Mouse (Mus musculus): Measurements from ENCODE around the gene Rtkn.

The Rtkn gene

DNA sequence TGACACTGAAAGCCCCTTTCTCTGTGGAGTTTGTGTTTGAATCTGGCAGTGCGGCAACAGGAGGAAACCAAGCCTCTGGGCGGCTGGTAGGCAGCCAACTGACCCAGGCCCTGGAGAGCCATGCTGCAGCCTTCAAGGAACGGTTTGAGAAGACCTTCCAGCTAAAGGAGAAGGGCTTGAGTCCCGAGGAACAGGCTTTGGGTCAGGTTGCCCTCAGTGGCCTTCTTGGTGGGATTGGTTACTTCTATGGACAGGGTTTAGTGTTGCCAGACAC lies 18.2 kb upstream of the Rtkn start:
- no peak for DNase-seq

DNA sequence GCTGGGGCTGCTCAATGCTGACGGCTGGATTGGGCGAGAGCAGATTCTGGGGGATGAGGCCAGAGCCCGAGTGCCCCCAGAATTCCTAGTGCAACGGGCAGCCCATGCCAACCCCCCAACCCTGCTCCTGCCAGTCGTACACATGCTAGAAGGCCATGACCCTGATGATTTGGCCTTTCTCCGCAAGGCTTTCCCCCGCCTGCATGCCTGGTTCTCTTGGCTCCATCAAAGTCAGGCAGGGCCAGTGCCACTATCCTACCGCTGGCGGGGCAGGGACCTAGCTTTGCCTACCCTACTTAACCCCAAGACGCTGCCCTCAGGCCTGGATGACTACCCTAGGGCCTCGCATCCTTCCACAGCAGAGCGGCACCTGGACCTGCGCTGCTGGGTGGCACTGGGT lies 17.6 kb upstream of the Rtkn start:
- DNase-seq: no peak

DNA sequence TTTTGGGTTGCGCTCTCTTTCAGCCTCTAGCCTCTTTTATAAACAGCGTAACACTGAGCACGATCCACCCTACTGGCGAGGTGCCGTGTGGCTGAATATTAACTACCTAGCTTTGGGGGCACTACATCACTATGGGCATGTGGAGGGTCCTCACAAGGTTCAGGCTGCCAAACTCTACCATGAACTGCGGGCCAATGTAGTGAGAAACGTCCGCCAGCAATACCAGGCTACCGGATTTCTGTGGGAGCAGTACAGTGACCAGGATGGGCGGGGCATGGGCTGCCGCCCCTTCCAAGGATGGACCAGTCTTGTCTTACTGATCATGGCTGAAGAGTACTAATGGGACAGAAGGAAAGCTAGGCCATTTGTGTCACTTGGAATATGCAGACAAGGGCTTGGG lies 16.9 kb upstream of the Rtkn start:
- no peak for DNase-seq

DNA sequence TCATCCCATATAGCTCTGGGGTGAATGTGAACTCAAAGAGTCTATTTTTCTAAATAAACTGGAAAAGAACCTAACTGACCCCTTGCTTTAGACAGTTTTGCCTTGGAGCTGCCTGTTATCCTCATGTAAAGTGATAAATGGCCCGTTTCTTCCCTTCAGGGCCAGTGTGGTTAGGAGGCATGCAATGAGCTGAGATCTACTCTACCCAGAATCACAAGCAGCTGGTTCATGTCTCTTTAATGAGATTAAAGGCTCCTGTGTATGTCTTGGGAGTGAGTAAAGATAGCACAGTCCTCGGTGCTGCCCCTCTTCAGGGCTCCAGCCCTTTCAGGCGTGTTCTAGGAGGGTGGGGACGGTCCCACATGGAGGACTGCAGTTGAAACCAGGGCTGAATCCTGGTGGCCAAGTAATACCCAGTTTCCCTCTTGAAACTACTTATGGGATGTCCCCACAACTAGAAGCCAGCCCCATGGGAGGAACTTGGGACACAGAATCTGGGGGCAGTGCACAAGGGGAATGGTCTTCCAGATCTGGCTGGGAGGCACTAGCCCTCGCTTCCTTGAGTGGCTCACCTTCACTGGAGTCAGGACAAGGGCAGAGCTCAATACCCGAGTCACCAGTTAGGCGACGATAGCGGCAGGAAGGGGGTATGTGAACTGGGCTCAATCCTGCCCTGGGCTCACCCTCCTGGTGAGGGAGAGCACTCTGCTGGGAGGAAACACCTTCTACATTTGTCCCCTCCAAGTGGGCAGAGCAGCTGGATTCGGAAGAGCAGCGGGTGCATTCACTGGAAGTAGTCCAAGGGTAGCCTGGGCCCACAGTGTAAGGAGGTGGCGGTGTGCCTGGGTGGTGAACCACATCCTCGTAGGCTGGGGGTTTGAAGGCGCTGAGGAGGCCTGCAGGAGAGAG lies 16.2 kb upstream of the Rtkn start:
- no peak for DNase-seq

DNA sequence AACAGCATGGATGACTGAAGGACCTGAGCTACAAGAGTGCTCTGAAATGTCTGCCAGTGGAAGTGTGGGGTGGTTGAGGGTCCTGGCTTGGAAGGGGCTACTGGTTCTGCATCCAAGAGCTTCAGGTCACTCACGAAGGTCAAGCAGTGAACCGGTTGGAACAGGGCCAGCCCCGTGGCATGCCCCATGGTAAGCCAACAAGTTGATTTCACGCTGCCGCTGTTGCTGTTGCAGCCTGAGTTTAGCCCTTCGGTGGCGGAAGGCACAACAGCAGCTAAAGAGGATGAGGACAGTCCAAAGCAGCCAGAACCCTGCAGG lies 15.6 kb upstream of the Rtkn start:
- peak in 1 of 2 experiments; percentile 58 for DNase-seq

DNA sequence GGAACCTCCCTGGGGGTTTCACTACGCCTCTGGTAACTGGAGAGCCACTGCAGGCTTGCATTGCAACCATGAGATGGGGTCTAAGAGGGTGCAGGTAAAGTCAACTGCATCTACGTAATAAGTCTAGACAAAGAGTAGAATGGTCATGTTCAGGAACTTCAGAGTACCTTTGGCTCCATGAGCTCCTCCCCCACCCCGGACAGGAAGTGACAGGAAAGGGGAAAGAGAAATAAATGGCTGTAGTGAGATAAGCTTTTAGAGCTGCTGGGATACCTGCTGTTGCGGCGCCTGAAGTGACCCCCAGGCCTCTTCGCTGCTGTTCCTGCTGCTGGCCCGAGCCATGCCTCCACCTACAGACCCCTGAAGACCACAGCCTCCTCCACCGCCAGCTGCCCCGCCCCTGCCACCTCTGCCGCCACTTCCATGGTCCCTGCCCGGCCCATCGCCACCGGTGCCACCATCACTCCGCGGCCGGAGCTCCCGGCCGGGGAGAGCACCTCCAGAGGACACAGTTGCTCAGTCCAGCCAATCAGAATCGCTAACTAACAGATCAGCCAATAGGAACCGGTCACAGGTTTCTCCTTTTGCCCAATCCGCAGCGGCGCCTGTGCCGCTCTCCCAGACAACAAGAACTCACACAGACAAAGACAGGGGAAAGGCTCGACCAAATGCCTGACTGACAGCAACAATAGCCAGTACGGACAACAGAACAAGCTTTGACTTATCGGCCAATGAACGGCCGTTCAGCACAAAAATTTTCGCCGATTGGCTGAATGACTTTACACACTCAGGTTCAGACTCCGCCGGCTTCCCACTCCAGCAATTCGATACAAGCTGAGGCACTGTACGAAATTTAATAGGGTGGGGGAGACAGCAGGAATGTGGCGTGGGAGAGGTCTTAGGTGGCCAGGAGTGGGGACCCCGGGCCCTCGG lies 14.1 kb upstream of the Rtkn start, which contains the start of gene Wbp1:
Wbp1 (minus strand) TSS at position 630 of the 933 bp plus-strand sequence.
- DNase-seq: peak; percentile 92 to 94

DNA sequence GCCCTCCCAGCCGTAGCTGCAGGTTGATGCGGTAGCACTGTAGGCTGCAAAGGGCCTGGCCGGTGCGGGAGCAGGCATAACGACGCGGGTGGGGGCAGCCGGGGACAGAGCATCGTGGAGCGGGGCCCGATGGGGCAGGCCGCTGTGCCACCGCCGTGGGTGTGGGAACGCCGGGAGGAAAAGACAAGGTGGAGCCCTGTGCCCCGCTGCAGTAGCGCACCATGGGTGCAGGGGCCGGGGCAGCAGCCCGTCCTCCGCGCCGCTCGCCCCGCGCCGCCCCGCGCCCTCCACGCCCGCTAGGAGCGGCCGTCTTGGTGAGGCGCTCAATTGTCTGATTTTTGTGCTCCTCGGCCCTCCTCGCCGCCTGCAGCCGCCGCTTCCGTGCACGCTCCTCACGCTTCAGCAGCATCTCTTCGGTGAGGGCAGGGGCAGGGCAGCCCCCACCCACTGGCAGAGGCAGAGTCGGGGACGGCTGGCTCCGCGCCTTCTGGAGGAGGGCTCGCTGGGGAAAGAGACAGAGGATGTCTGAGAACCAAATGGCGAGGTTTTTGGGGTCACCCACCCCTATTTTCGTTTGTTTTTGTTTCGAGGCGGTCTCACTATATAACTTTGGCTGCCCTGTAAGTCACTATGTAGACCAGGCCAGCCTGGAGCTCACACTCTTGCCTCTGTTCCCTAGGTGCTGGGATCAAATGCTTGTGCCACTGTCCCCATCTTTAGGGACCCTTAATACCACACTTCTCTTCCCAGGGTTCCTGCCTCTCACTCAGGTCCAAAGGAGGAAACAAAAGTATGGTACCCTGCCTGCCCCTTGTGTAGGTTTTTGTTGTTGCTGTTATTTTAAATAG lies 13.2 kb upstream of the Rtkn start:
- peak in 1 of 2 experiments; percentile 66 for DNase-seq

DNA sequence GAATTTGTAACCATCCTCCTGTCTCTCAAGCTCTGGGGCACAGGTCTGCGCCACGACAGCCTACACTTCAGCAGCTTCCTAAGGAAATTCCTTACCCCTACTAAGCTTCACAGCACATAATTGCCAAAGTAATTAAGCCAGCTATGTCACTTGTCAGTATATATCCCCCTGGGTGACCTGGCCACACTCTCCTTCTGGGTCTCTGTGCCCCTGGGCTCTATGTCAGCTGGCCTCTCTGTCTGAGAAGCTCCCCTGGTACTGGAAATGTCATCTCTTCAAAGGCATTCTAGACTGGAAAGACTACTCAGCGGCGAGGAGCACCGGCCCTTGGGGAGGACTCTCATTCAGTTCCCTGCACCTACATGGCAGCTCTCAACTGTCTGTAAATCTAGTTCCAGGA lies 12.3 kb upstream of the Rtkn start:
- no peak for DNase-seq

DNA sequence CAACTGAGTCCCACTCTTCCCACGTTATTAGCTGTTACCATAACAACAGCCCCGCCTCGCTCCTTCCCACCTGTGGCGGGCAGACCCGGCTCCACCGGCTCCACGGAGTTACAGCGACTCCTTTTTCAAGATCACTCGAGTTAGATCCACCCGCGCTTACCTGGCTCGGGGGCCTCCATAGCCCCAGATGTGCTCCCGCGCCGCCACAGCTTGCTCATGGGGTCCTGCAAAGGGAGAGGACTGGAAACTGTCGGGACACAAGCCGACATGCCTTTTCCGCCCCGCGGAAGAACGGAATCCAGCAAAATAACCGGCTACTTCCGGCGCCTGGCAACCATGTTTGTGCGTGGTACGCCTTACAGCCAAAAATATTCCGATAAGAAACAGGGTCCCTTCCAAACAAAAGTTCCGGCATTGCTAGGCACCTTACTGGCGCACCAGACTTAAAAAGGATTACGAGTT lies 10.4 kb upstream of the Rtkn start:
- DNase-seq: peak; percentile 93 to 94

DNA sequence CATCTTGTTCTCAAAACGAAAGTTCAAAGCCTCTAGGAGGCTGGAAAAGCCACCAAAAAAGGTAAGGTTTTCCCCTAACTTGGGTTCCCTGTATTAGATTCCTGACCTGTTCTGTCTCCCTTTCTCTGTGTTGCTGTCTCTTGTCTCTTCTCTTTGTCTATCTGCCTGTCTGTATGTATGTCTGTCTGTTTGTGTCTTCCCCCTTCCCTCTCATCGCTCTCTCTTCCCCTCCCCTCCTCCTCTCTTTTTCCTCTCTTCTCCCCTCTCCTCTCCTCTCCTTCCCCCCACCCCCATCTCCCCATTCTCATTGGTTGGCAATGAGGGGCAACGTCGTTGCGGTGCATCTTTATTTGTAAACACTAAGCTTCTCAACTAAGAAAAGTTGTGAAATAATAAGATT lies 9.9 kb upstream of the Rtkn start, which contains the start of gene Ino80b:
Ino80b (minus strand) TSS at position 101 of the 400 bp plus-strand sequence.
- DNase-seq: no peak

DNA sequence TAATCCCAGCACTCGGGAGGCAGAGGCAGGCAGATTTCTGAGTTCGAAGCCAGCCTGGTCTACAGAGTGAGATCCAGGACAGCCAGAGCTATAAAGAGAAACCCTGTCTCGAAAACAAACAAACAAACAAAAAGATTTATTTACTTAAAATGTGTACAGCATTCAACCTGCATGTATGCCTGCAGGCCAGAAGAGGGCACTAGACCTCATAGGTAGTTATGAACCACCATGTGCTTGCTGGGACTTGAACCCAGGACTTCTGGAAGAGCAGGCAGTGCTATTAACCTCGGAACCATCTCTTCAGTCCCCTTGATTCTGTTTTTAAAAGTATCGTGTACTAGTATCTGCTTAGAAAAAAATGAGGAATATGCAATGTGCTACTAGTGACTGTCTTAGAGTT lies 7.8 kb upstream of the Rtkn start:
- no peak for DNase-seq

DNA sequence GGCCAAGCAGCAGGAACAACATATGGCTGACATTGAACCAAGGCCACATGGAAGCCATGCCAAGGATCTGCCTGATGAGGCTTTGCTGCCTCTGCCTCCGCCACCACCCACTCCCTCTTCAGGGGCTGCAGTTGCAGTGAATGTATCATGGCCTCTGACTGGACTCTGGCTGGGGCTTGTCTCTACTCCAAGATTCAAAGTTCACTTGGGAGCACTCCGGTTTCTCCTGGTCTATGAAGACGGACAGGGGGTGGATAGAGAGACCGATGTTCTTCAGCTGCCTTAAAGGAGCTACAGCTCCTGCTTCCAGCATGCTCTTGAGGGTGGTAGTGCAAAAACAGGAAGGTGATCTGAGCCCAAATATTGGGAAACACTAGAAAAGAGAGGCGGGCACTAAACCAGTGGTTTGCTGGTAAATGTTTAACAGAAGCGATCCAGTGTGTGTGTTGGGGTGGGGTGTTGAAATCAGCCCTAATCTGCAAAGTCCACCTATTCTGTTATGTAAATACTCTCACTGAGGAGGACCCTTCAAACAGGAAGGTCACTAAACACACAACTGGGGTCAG lies 3.7 kb upstream of the Rtkn start:
- peak in 1 of 2 experiments; percentile 31 for DNase-seq

DNA sequence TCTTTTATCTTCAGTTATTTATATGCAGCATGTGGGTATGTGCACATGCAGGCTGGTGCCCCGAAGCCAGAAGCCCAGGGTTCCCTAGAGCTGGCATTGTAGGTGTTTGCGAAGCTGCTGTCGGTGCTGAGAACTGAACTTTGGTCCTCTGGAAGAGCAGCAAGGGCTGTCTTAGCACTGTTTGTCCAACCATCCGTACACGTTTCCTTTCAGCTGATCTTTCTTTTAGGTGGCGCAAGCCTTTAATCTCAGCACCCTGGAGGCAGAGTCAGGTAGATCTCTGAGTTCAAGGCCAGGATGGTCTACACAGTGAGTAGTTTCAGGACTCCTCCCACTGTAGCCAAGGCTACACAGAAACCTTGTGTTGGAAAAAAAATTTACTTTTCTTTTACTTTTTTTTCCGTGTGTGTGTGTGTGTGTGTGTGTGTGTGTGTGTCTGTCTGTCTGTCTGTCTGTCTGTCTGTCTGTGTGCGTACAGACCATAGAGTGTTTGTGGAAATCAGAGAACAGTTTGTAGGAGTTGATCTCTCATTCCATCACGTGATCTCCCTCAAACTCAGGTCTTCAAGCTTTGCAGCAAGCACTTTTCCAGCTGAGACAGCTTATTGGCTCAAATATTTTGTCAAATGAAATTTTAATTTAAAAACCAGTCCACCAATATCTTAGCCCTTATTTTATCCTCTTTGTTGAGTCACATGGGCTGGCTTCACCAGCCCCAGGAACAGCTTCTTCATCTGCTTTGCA lies 2.9 kb upstream of the Rtkn start:
- DNase-seq: no peak

DNA sequence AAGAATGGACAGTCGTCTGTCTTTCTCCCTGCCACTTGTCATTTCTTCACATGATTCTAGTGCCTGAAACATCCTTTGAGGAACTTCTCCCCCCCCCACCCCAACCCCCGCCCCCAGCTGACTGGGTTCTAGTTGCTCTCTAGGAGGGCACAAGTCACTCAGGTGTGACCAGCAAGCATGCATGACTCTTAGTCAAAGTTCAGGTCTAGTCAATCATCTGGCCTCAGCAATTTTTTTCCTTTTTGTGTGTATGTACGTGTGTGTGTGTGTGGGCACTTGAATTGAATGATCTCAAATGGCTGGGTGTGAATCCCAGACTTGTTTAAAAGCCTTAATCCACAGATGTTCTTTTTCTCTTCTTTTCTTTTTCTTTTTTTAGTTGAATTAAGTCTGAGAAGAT lies 1.0 kb upstream of the Rtkn start:
- DNase-seq: no peak

DNA sequence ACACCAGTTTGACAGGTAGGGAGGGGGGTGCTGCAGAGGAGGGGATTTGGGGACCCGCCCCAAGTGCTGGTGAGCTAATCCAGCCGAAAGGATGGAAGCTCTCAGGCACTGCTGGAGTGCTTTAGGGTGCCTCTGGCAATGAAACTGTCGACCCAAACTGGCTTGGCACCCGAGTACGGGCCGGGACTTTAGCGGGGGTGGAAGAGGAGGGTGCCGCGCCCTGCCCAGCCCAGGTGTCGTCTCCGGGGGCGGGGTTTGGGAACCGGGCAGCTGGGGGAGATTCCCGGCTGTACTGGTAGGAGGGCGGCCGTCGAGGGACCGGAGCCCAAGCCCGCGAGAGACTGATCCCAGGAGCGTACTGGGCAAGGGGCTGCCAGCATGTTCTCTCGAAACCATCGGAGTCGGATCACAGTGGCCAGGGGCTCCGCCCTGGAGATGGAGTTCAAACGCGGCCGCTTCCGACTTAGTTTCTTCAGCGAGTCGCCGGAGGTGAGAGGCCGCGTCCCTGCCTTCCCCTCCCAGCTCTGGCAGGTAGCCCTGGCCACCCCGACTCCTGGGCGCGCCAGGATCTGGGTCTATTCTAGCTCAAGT lies 403 bp downstream of the Rtkn start:
- no peak for DNase-seq

DNA sequence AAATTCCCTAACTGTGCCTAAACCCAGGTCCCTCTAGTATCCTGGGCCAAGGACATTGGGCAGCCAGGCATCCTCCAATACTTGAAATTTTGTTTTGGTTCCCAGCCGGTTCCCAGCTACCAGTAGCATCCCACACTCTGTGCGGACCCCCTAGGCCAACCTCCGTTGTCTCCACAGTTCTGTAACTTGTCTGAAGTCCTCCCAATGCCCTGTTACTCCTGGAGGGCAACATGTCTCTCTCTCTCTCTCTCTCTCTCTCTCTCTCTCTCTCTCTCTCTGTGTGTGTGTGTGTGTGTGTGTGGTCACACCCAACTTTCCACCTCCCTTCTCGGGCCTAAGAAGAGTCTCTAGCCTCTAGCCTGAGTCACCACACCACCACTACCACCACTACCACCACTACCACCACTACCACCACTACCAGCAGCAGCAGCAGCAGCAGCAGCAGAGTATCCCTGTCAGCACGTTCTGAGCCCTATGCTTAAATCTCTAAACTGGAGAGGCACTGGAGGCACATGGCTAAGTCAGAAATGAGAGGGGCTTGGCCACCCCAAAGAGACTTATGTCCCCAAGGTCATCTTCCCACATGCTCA lies 1.1 kb downstream of the Rtkn start:
- DNase-seq: no peak

DNA sequence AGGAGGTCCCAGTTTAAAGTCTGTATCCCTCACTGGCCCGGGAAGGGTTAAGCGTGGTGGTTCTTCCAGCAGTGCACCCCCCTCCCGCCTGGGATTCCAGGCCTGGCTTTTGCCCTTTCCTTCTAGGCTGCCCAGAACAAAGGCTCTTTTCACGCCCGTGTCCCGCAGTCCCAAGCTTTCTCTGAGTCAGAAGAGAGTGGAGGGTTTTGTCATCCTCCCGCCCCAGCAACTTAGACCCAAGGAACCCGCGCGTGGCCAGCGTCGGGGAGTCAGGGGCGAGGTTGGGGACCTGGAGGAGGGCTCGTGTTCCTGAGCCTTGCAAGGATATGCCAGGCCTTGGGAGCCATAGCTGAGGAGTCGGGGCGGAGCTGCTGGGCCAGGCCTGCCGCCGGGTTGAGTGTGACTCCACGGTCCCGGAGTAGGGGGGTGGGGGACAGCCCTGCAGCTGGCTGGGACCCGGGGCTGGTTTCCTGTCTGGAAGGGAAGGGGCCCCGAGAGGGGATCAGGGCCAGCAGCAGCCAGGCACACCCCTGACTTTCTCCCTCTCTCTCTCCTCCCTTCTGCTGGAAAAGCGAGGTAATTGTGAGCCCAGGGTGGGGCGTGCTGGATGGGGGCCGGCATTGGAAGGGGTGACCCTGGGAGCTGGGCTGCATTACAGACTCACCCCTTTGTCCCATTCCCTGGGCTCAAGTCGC lies 1.8 kb downstream of the Rtkn start:
- peak in 1 of 2 experiments; percentile 38 for DNase-seq

DNA sequence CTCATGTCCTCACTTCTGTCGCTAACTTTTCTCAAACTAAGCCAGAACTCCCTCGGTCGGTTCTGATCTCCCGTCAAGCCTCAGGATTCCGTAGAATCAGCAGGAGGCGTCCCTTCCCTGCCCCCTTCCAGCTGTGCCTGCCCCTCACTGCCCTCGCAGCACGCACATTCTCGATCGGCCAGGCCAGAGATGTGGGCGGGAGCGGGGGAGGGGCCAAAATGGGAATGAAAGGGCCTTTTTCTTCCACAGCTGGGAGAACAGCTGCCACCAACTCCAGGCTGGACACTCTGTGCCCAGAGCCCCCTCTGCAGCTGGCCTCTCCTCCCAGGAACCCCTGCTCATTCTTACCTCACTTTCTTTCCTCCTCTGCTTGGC lies 2.3 kb downstream of the Rtkn start:
- DNase-seq: peak in 1 of 2 experiments; percentile 53

DNA sequence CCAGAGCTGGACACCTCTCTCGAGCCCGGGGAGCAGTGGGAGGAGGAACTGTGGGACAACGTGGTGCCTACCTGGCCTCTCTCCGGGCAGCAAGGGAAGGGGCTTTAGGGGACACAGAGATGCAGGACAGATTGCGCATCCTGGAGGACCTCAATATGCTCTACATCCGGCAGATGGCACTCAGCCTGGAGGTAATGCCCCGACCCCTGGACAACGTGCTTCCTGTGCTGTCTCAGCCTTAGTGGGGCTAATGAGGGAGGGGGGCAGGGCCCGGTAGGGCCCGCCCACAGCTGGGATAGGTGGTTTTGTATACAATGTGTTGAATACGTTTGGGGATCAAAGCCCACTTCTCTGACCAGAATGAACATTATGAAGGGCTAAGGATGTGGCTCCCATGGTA lies 2.8 kb downstream of the Rtkn start:
- DNase-seq: no peak

DNA sequence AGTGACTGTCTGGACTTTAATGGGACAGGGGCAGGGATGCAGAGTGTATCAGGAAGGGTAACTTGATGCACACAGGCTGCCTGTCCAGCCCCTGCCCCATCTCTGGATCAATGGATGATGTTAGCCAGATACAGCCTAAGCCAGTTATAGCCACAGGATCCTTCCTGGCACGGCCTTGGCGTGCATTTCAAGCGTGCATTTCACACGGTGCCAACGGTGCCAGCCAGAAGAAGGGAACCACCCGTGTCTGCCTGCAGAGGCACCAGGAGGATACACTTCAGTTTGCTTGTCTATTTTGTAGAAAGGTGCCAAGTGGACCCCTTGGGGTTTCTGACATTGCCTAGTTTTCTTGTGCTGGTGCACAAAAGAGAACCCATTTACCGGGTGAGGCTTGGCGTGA lies 4.8 kb downstream of the Rtkn start:
- no peak for DNase-seq
